Mouse (Mus musculus): ENCODE measurements around the gene Zfp146. TPM values are rescaled to one million over a fixed set of nuclear protein-coding genes. Genes with fewer than 3 reads are reported as not detected.
A peak's percentile ranks its signal among the peaks of the same experiment; 100 is the strongest.
"Not testable (repeated sequence)": the region's sequence is repeated elsewhere in the genome, so short reads cannot be mapped to it uniquely, and the experiment has no call there.

The Zfp146 gene
- polyA plus RNA-seq, 1 experiment, result 15.8 TPM

DNA sequence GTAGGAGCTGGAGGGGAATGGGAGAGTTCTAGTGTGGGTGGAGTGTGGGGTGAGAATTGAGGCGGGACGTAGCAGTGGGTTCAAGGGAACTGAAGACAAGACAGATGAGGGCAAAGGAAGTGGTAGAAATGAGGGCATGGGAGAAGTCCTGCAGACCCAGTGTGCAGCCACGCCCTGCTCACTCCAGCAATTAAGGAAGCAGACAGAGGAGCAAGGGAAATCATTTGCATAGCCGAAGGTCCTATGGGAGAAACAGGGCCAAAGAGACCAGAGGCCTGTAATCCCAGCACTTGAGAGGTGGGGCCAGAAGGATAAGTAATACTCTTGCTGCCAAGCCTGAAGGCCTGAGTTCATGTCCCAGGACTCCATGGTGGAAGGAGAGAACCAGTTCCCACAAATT is 37.2 kb downstream of the Zfp146 start:
- no peak for TF ChIP-seq MYOG (IDR thresholded peaks at IDR 0.05; ENCODE audit: control insufficient read depth, extremely low read depth, insufficient read length)
- TF ChIP-seq CTCF (IDR thresholded peaks at IDR 0.05; ENCODE audit: control insufficient read depth, insufficient read depth, insufficient read length), result no peak

DNA sequence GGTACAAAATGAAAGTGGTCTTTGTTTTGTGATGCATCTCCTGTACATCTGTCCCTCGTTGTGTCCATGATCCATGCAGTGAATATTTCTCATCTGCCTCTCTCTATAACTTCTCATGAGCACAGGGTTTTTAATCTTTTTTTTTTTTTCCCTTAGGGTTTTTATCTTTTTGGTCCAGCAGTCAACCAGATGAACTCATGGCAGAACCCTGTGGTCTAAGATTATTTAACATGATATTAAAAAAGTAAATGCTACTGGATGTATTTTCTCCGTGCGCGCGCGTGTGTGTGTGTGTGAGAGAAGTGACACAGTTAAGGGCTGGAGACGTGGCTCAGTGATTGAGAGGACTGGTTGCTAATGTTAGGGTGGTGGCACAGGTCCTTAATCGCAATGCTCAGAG is 39.6 kb downstream of the Zfp146 start:
- peaks cover 8% of the 10 kb centered on the region for H3K79me3 ChIP-seq (ENCODE audit: low read depth)
- no peak overlapping the region for H3K4me3 ChIP-seq (ENCODE audit: insufficient read depth, poor library complexity, severe bottlenecking)
- peaks cover 82% of the 10 kb centered on the region for H3K36me3 ChIP-seq (ENCODE audit: control insufficient read depth, insufficient read depth)
- TF ChIP-seq USF1 (IDR thresholded peaks at IDR 0.05; ENCODE audit: low read depth) (no peak), MYOD1 (IDR thresholded peaks at IDR 0.05; ENCODE audit: control insufficient read depth, insufficient read length, low read depth) (no peak), MYOG (IDR thresholded peaks at IDR 0.05; ENCODE audit: control insufficient read depth, extremely low read depth, insufficient read length) (no peak), MAX (IDR thresholded peaks at IDR 0.05) (no peak), CTCF (IDR thresholded peaks at IDR 0.05; ENCODE audit: control insufficient read depth, insufficient read depth, insufficient read length) (no peak), FOSL1 (IDR thresholded peaks at IDR 0.05; ENCODE audit: insufficient read depth, low read length, poor library complexity, severe bottlenecking) (no peak)
- peaks cover 7% of the 10 kb centered on the region for H3K79me2 ChIP-seq (ENCODE audit: control insufficient read depth, insufficient read depth)
- H3ac ChIP-seq (ENCODE audit: control insufficient read depth, insufficient read length, low read depth), result no peak overlapping the region
- H3K27me3 ChIP-seq (ENCODE audit: control insufficient read depth, insufficient read depth, insufficient read length), result no peaks in the 10 kb centered on the region

More for the DNA sequence above, 37.2 kb downstream of the Zfp146 start:
- no peak overlapping the region for H3K4me3 ChIP-seq (ENCODE audit: insufficient read depth, poor library complexity, severe bottlenecking)
- no peaks in the 10 kb centered on the region for H3K79me2 ChIP-seq (ENCODE audit: control insufficient read depth, insufficient read depth)
- H3K27me3 ChIP-seq (ENCODE audit: control insufficient read depth, insufficient read depth, insufficient read length), result no peaks in the 10 kb centered on the region
- H3K79me3 ChIP-seq (ENCODE audit: low read depth), result peaks cover 6% of the 10 kb centered on the region
- H3ac ChIP-seq (ENCODE audit: control insufficient read depth, insufficient read length, low read depth), result no peak overlapping the region
- peaks cover 81% of the 10 kb centered on the region for H3K36me3 ChIP-seq (ENCODE audit: control insufficient read depth, insufficient read depth)

DNA sequence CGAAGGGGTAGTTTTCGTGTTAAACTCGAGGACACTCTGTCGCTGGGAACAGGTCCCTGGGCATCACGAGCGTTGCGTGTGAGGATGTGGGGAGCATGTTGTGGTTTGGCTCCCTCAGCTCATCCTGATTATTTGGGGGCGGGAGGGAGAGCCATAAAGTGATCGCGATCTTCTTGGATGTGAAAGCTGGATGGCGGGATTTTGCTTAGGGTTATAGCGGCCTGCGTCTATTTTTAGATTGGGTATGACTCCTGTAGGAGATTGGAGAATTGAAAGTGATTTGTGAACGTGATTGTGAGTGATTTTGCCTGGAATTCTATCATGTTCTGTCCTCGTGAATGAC is 47.4 kb downstream of the Zfp146 start:
- TF ChIP-seq CEBPB (IDR thresholded peaks at IDR 0.05; ENCODE audit: low read depth) (no peak), MYOD1 (IDR thresholded peaks at IDR 0.05; ENCODE audit: control insufficient read depth, insufficient read length, low read depth) (no peak), MYOG (IDR thresholded peaks at IDR 0.05; ENCODE audit: control insufficient read depth, extremely low read depth, insufficient read length) (no peak), MAX (IDR thresholded peaks at IDR 0.05) (no peak), USF1 (IDR thresholded peaks at IDR 0.05; ENCODE audit: low read depth) (no peak), CTCF (IDR thresholded peaks at IDR 0.05; ENCODE audit: control insufficient read depth, insufficient read depth, insufficient read length) (no peak), FOSL1 (IDR thresholded peaks at IDR 0.05; ENCODE audit: insufficient read depth, low read length, poor library complexity, severe bottlenecking) (no peak)
- Histone ChIP-seq H3K4me3 (ENCODE audit: insufficient read depth, poor library complexity, severe bottlenecking) (peak overlapping the region; percentile 61), H3K27me3 (ENCODE audit: control insufficient read depth, insufficient read depth, insufficient read length) (no peaks in the 10 kb centered on the region), H3ac (ENCODE audit: control insufficient read depth, insufficient read length, low read depth) (peak overlapping the region; percentile 56), H3K79me2 (ENCODE audit: control insufficient read depth, insufficient read depth) (peaks cover 27% of the 10 kb centered on the region), H3K36me3 (ENCODE audit: control insufficient read depth, insufficient read depth) (peaks cover 14% of the 10 kb centered on the region), H3K79me3 (ENCODE audit: low read depth) (peaks cover 20% of the 10 kb centered on the region)

DNA sequence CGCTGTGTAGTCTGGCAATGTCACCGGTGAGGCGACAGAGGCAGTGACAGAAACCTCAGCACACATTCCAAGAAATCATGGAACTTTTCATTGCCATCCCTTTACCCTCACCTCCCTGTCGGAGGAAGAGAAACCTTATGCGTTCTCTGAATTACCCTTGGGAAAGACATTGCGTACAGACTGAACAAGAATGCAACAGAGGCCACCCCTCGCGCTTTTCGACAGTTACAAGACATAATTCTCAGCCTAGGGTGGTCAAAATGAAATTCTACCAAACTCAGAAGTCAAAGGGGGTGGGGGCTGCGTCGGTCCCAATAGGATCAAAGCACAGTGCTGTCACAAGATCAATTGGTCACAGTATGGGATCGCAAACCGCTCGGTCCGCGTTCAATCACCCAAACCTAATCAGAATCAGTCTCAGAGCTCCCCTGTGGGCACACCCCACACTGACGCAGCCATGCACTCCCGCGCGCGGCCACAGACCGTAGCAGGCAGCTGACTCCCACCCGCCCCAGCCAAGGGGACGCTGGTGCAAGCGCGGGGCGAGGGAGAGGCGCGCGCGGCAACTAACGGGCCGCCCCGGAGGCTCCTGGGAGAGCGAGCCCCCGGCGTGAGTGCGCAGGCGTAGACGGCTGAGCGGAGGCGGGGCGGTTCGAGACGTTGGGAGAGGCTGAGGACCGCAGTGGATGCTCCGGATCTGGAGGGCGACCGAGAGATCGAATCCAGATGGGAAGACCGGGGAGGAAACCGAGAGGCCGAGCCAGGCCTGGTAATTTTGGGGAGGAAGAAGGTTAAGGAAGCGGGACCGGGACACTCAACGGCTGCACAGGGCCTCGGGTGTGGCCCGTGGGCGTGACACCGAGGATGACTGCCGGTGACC is 48.0 kb downstream of the Zfp146 start, which contains the start of gene Zfp382:
Gene Zfp382 (plus strand): TSS at position 635 of the 880 bp plus-strand sequence.
- Histone ChIP-seq H3K79me2 (ENCODE audit: control insufficient read depth, insufficient read depth) (peaks cover 27% of the 10 kb centered on the region), H3K36me3 (ENCODE audit: control insufficient read depth, insufficient read depth) (peaks cover 8% of the 10 kb centered on the region), H3K27me3 (ENCODE audit: control insufficient read depth, insufficient read depth, insufficient read length) (no peaks in the 10 kb centered on the region), H3K79me3 (ENCODE audit: low read depth) (peaks cover 20% of the 10 kb centered on the region), H3ac (ENCODE audit: control insufficient read depth, insufficient read length, low read depth) (peak within 1 kb of the TSS; percentile 78), H3K4me3 (ENCODE audit: insufficient read depth, poor library complexity, severe bottlenecking) (peak within 1 kb of the TSS; percentile 61)
- TF ChIP-seq FOSL1 (IDR thresholded peaks at IDR 0.05; ENCODE audit: insufficient read depth, low read length, poor library complexity, severe bottlenecking) (no peak), CEBPB (IDR thresholded peaks at IDR 0.05; ENCODE audit: low read depth) (no peak), MYOG (IDR thresholded peaks at IDR 0.05; ENCODE audit: control insufficient read depth, extremely low read depth, insufficient read length) (no peak), USF1 (IDR thresholded peaks at IDR 0.05; ENCODE audit: low read depth) (no peak), MAX (IDR thresholded peaks at IDR 0.05) (peak; percentile 7), CTCF (IDR thresholded peaks at IDR 0.05; ENCODE audit: control insufficient read depth, insufficient read depth, insufficient read length) (no peak)

DNA sequence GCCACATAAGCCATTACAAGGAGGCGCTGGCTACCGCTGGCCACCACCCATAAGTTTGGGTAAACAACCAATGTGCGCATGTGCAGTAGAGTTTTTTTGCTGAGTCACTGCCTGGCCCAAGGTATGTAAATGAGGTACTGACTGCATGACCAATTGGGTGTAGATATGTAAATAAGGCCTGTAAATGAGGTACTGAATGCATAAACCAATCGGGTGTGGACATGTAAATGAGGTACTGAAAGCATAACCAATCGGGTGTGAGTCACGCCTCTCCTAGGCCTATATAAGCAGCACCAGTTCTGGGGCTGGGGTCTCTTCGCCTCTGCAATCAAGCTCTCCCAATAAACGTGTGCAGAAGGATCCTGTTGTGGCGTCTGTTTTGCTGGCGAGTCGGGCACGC is 51.6 kb downstream of the Zfp146 start:
- H3K4me3 ChIP-seq (ENCODE audit: insufficient read depth, poor library complexity, severe bottlenecking); H3K27me3 ChIP-seq (ENCODE audit: control insufficient read depth, insufficient read depth, insufficient read length); H3K36me3 ChIP-seq (ENCODE audit: control insufficient read depth, insufficient read depth); H3ac ChIP-seq (ENCODE audit: control insufficient read depth, insufficient read length, low read depth); H3K79me3 ChIP-seq (ENCODE audit: low read depth): not testable (repeated sequence)
- peaks cover 10% of the 10 kb centered on the region for H3K79me2 ChIP-seq (ENCODE audit: control insufficient read depth, insufficient read depth)

DNA sequence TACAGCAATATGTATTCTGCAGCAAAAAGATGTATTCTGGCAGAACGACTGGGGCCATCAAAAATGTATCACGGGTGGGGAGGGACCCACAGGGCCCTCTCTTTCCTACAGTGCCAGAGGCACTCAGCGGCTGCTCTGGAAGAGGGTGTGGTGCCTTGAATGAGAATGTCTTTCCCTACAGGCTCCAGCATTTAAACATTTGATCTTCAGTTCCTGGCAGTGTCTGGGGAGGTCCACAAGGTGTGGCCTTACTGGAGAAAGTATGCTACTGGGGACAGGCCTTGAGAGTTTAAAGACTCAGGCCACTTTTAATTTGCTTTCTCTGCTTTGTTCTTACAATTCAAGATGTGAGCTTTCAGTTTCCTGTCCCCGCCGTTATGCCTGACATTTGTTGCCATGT is 53.5 kb downstream of the Zfp146 start:
- H3K4me3 ChIP-seq (ENCODE audit: insufficient read depth, poor library complexity, severe bottlenecking), result no peak overlapping the region
- no peak overlapping the region for H3ac ChIP-seq (ENCODE audit: control insufficient read depth, insufficient read length, low read depth)
- no peaks in the 10 kb centered on the region for H3K79me2 ChIP-seq (ENCODE audit: control insufficient read depth, insufficient read depth)
- no peaks in the 10 kb centered on the region for H3K36me3 ChIP-seq (ENCODE audit: control insufficient read depth, insufficient read depth)
- TF ChIP-seq MYOD1 (IDR thresholded peaks at IDR 0.05; ENCODE audit: control insufficient read depth, insufficient read length, low read depth) (no peak), MYOG (IDR thresholded peaks at IDR 0.05; ENCODE audit: control insufficient read depth, extremely low read depth, insufficient read length) (no peak), FOSL1 (IDR thresholded peaks at IDR 0.05; ENCODE audit: insufficient read depth, low read length, poor library complexity, severe bottlenecking) (no peak), CTCF (IDR thresholded peaks at IDR 0.05; ENCODE audit: control insufficient read depth, insufficient read depth, insufficient read length) (no peak), USF1 (IDR thresholded peaks at IDR 0.05; ENCODE audit: low read depth) (no peak), CEBPB (IDR thresholded peaks at IDR 0.05; ENCODE audit: low read depth) (no peak), MAX (IDR thresholded peaks at IDR 0.05) (no peak)
- no peaks in the 10 kb centered on the region for H3K79me3 ChIP-seq (ENCODE audit: low read depth)
- H3K27me3 ChIP-seq (ENCODE audit: control insufficient read depth, insufficient read depth, insufficient read length), result no peaks in the 10 kb centered on the region

Other genes starting within 250 kb of the Zfp146 start
- 1.9 TPM for gene Zfp74, start 215.7 kb downstream of the Zfp146 start, polyA plus RNA-seq (2012; fragmentation: generic; extraction: Trizol)
- 11.0 TPM for gene Zfp568, start 185.8 kb downstream of the Zfp146 start, polyA plus RNA-seq (2012; fragmentation: generic; extraction: Trizol)
- 0.40 TPM for gene Zfp14, start 118.4 kb downstream of the Zfp146 start, polyA plus RNA-seq (2012; fragmentation: generic; extraction: Trizol)
- gene Zfp82, start 96.8 kb downstream of the Zfp146 start, polyA plus RNA-seq (2012; fragmentation: generic; extraction: Trizol), result 2.0 TPM
- gene Gm26920, start 79.3 kb downstream of the Zfp146 start, polyA plus RNA-seq (2012; fragmentation: generic; extraction: Trizol), result 0.05 TPM
- gene Zfp566, start 79.2 kb downstream of the Zfp146 start, polyA plus RNA-seq (2012; fragmentation: generic; extraction: Trizol), result 3.1 TPM
- gene Zfp260, start 75.0 kb downstream of the Zfp146 start, polyA plus RNA-seq (2012; fragmentation: generic; extraction: Trizol), result 8.6 TPM
- gene Zfp382, start 47.8 kb downstream of the Zfp146 start, polyA plus RNA-seq (2012; fragmentation: generic; extraction: Trizol), result 3.8 TPM
- gene Cox7a1, start 14.4 kb upstream of the Zfp146 start, polyA plus RNA-seq (2012; fragmentation: generic; extraction: Trizol), result 7.9 TPM
- 588 TPM for gene Capns1, start 29.1 kb upstream of the Zfp146 start, polyA plus RNA-seq (2012; fragmentation: generic; extraction: Trizol)
- gene Polr2i, start 62.2 kb upstream of the Zfp146 start, polyA plus RNA-seq (2012; fragmentation: generic; extraction: Trizol), result 175 TPM
- gene Tbcb, start 62.5 kb upstream of the Zfp146 start, polyA plus RNA-seq (2012; fragmentation: generic; extraction: Trizol), result 180 TPM
- gene Ovol3, start 66.0 kb upstream of the Zfp146 start, polyA plus RNA-seq (2012; fragmentation: generic; extraction: Trizol), result not detected
- 0.07 TPM for gene Thap8, start 110.3 kb upstream of the Zfp146 start, polyA plus RNA-seq (2012; fragmentation: generic; extraction: Trizol)
- gene Wdr62, start 110.7 kb upstream of the Zfp146 start, polyA plus RNA-seq (2012; fragmentation: generic; extraction: Trizol), result 12.8 TPM
- 40.6 TPM for gene Clip3, start 122.0 kb upstream of the Zfp146 start, polyA plus RNA-seq (2012; fragmentation: generic; extraction: Trizol)
- 28.7 TPM for gene Alkbh6, start 139.0 kb upstream of the Zfp146 start, polyA plus RNA-seq (2012; fragmentation: generic; extraction: Trizol)
- gene Syne4, start 145.1 kb upstream of the Zfp146 start, polyA plus RNA-seq (2012; fragmentation: generic; extraction: Trizol), result 0.20 TPM
- gene E130208F15Rik, start 152.0 kb upstream of the Zfp146 start, polyA plus RNA-seq (2012; fragmentation: generic; extraction: Trizol), result 0.81 TPM
- gene Sdhaf1, start 154.1 kb upstream of the Zfp146 start, polyA plus RNA-seq (2012; fragmentation: generic; extraction: Trizol), result 9.9 TPM
- gene Lrfn3, start 193.0 kb upstream of the Zfp146 start, polyA plus RNA-seq (2012; fragmentation: generic; extraction: Trizol), result 0.20 TPM
- gene Tyrobp, start 244.0 kb upstream of the Zfp146 start, polyA plus RNA-seq (2012; fragmentation: generic; extraction: Trizol), result not detected